Mouse (Mus musculus) ES-Bruce4 (cell line): ENCODE data around the gene Gsap. TPM values are rescaled to one million over a fixed set of nuclear protein-coding genes. Genes with fewer than 3 reads are reported as not detected.
"Not testable (repeated sequence)": the region's sequence is repeated elsewhere in the genome, so short reads cannot be mapped to it uniquely, and the experiment has no call there.

Source experiments
- H3K27ac ChIP-seq: 2 replicates; pipeline ENCODE4 v1.5.1; 2012; ENCODE audit warnings: low read length, inconsistent platforms; ENCODE audit not compliant: insufficient read depth
- H3K27me3 ChIP-seq: 2 replicates; pipeline ENCODE4 v1.6.1; 2012; ENCODE audit warnings: mild to moderate bottlenecking, low read length, inconsistent platforms; ENCODE audit not compliant: control insufficient read depth, poor library complexity, insufficient read depth, severe bottlenecking
- H3K36me3 ChIP-seq: 2 replicates; pipeline ENCODE4 v1.6.1; 2012; ENCODE audit warnings: inconsistent platforms, mild to moderate bottlenecking, low read length, moderate library complexity; ENCODE audit not compliant: control insufficient read depth, poor library complexity, insufficient read depth, severe bottlenecking
- H3K4me1 ChIP-seq: one replicate; pipeline ENCODE4 v1.8.1; 2011; ENCODE audit warnings: low read length; ENCODE audit not compliant: control insufficient read depth, insufficient read depth
- H3K4me3 ChIP-seq: 2 replicates; pipeline ENCODE4 v1.5.1; 2011; ENCODE audit warnings: low read depth, mild to moderate bottlenecking, low read length
- H3K9ac ChIP-seq: 2 replicates; pipeline ENCODE4 v1.6.1; 2012; ENCODE audit warnings: low read depth, mild to moderate bottlenecking, inconsistent platforms; ENCODE audit not compliant: poor library complexity, severe bottlenecking
- H3K9me3 ChIP-seq: replicated peaks from 2 replicates; pipeline ENCODE4 v1.6.1; 2012; ENCODE audit warnings: mild to moderate bottlenecking, low read length, inconsistent platforms; ENCODE audit not compliant: control insufficient read depth, poor library complexity, insufficient read depth, severe bottlenecking
- CTCF ChIP-seq: IDR thresholded peaks from one replicate; pipeline ENCODE4 v1.8.1; 2011; ENCODE audit warnings: low read depth, low read length
- EP300 ChIP-seq: IDR thresholded peaks from 2 replicates; pipeline ENCODE4 v1.6.1; 2011; ENCODE audit warnings: low read depth, low read length; ENCODE audit not compliant: insufficient read depth
- POLR2A ChIP-seq: IDR thresholded peaks from one replicate; pipeline ENCODE4 v1.8.1; 2011; ENCODE audit warnings: low read length; ENCODE audit not compliant: insufficient read depth
- polyA plus RNA-seq: library from polyadenylated mRNA; stranded (reverse); fragments of >200 nt; gene quantifications from 2 replicates; pipeline ENCODE4 v1.2.4, GENCODE M21; 2011; ENCODE audit warnings: low read depth; ENCODE audit not compliant: missing spikeins, insufficient read depth, insufficient read length

Gene Gsap
- polyA plus RNA-seq: 6.9 and 8.9 TPM in 2 replicates

DNA sequence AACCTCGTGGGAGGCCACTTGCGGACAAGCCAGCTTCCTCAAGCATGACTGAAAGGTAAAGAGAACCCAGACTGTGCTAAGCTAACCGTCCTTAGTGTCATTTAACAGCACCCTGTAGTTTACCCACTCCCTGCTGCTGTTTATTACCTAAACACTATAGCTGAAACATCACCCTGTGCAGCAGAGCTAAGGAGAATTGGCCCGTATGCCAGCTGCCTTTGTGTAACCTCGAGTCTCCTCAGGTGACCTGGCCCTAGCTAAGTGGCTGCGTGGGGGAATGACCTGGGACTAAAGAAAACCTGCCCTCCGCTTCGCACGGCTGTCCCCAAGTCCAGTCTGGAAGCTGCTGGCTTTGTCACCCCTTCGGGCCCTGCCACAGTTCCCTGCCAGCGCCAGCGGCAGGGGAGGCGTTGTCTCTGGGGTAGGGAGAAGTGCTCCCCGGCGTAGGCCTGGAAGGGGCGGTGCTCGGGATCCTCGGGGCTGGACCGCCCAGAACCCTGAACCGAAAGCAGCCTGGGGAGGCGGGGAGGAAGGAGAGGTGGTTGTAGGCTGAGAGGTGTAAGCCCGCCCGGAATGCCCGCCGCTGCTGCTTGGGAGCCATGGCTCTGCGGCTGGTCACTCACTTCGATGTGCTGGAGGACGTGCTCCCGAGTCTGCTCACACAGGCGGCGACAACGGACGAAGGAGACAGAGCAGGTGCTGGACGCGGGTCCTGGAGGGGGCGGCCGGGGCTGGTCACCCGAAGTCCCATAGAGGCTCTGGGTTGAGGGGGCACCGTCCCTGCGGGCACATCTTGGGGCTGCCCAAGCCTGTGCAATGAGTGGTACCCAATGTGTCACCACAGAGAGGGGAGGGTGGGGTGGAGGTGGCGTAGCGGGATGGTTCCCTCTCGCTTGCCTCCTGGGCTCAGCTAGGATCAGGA is at the start of gene Gsap:
Gsap (plus strand) TSS at position 492 of the 922 bp plus-strand sequence.
- H3K4me1 ChIP-seq: no peaks in the 10 kb centered on the region
- H3K9ac ChIP-seq: peak within 1 kb of the TSS; percentile 12; the same call in 1 of the 2 replicates
- H3K27ac ChIP-seq: no peak within 1 kb of the TSS
- H3K4me3 ChIP-seq: peak within 1 kb of the TSS; percentile 57
- H3K9me3 ChIP-seq: no peaks in the 10 kb centered on the region
- TF ChIP-seq EP300 (no peak), POLR2A (no peak), CTCF (no peak)
- H3K27me3 ChIP-seq: no peaks in the 10 kb centered on the region; the same call in none of the 2 replicates
- H3K36me3 ChIP-seq: no peaks in the 10 kb centered on the region

DNA sequence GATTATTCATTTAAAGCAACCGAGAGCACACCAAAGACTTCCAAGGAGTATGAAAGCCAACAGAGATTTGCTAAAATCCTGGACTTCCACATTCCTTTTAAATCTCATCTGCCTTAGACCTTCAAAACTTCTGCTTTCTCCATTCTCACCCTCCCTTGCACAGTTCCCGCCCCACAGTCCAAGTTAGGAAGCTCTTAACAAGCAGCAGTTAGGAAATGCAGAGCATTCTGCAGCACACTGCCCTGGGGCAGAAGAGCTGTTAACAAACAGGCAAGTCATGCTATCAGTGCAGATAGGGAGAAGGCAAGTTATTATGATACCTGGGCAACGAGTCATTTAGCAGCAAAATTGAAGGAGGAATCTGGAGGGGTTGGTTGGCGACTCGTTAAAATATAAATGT is 49.5 kb upstream of the Gsap start:
- Histone ChIP-seq H3K9ac (no peak overlapping the region), H3K4me1 (no peaks in the 10 kb centered on the region), H3K36me3 (no peaks in the 10 kb centered on the region), H3K9me3 (peaks cover 9% of the 10 kb centered on the region), H3K27ac (no peak overlapping the region), H3K4me3 (no peak overlapping the region), H3K27me3 (no peaks in the 10 kb centered on the region)
- TF ChIP-seq POLR2A (no peak), EP300 (no peak), CTCF (no peak)

DNA sequence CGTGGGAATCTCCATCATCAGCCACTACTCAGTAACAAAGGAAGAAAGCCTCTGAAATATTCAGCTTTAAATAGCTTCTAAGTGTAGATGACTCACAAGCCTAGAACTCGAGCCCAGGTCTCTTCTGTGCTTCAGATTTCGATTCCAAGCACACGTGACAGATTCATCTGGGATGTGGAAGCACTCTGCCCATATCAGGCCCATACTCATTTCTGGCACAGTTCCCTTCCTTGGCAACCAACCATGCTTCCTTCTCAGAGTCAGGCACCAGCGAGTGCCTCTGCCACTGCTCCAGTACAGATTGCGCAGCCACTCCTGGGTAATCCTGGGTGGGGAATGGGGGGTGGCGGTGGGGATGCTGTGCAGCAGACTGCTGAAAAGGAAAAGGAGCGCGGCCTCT is 46.5 kb upstream of the Gsap start:
- H3K4me3 ChIP-seq: no peak overlapping the region
- no peaks in the 10 kb centered on the region for H3K36me3 ChIP-seq
- no peak overlapping the region for H3K27ac ChIP-seq
- H3K9me3 ChIP-seq: no peaks in the 10 kb centered on the region
- H3K9ac ChIP-seq: no peak overlapping the region
- TF ChIP-seq EP300 (no peak), POLR2A (no peak), CTCF (no peak)
- H3K4me1 ChIP-seq: no peaks in the 10 kb centered on the region
- H3K27me3 ChIP-seq: no peaks in the 10 kb centered on the region

DNA sequence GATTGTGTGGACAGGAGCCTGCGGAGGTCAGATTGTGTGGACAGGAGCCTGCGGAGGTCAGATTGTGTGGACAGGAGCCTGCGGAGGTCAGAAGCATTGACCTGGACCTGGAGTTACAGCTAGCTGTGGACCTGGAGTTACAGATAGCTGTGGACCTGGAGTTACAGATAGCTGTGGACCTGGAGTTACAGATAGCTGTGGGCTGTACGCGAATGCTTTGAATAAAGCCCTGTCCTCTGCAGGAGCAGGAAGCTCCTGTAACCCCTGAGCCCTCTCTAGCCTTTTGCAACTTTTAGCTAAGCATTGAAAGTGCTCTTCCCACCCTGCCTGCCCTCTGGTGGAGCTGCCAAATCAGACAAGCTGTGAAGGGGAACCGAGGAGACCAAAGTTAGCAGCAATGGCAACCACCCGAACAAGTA is 44.9 kb upstream of the Gsap start:
- H3K27me3 ChIP-seq, H3K27ac ChIP-seq, H3K4me1 ChIP-seq, H3K9me3 ChIP-seq, H3K36me3 ChIP-seq, H3K9ac ChIP-seq, H3K4me3 ChIP-seq: not testable (repeated sequence)

DNA sequence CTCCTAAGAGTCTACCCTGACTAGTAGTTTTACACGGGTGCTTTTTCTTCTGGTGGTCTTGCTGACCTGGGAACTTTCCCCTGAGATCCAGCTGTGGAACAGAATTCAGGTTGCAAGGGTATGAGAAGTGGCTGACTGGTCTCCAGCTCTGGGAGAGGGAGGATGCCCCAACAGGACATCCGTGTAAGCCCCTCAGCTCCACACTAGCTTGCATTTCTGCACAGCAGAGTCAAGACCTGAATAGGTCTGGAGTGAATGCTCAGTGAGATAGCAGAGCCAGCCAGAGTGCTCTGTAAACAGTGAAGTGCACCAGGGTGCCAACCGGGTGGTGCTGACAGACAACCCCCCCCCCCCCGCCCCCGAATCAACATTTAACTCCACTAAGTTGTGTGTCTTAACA is 44.4 kb upstream of the Gsap start:
- H3K36me3 ChIP-seq: no peaks in the 10 kb centered on the region
- H3K27ac ChIP-seq: no peak overlapping the region
- H3K4me1 ChIP-seq: no peaks in the 10 kb centered on the region
- H3K9ac ChIP-seq: no peak overlapping the region
- H3K4me3 ChIP-seq: no peak overlapping the region
- H3K27me3 ChIP-seq: no peaks in the 10 kb centered on the region
- H3K9me3 ChIP-seq: no peaks in the 10 kb centered on the region
- TF ChIP-seq CTCF (no peak), EP300 (no peak), POLR2A (no peak)

DNA sequence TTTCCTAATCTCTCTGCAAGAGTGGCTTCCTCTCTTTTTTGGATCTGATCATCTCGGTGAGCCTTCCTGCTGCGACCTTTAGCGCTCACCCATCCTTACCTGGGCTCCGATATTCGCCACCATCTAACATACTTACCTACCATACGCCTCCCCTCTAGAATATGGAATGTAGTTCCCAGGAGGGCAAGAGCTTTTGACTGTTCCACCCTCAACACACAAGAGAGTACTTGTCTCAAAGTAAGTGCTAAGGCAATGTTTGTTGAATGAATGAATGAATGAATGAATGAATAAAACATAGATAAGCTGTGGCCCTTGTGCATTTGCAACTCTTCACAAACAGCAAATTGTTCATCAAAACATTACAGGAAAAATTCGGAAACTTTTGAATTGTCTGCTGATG is 43.0 kb upstream of the Gsap start:
- Histone ChIP-seq H3K36me3 (no peaks in the 10 kb centered on the region), H3K4me1 (no peaks in the 10 kb centered on the region), H3K4me3 (no peak overlapping the region), H3K9ac (no peak overlapping the region), H3K9me3 (no peaks in the 10 kb centered on the region), H3K27ac (no peak overlapping the region), H3K27me3 (no peaks in the 10 kb centered on the region)
- TF ChIP-seq CTCF (no peak), POLR2A (no peak), EP300 (no peak)
